Mouse (Mus musculus) kidney, embryonic 14.5 days (tissue): ENCODE data around the gene Cir1. TPM values are rescaled to one million over a fixed set of nuclear protein-coding genes. Genes with fewer than 3 reads are reported as not detected.

Experiments used
- ATAC-seq: fragments of 200-750 bp; cut with Nextera tagmentation; 2 replicates; pipeline ENCODE4 v1.8.0; 2017; ENCODE audit warnings: moderate number of reproducible peaks, mild to moderate bottlenecking, moderate TSS enrichment, moderate library complexity; ENCODE audit not compliant: low FRiP score, low TSS enrichment
- H3K27ac ChIP-seq: fragments of 300-500 bp; sonication (generic); 2 replicates; pipeline ENCODE4 v1.5.1; 2014; ENCODE audit warnings: low read depth, mild to moderate bottlenecking, low read length, moderate library complexity, mixed read lengths
- H3K27me3 ChIP-seq: fragments of 300-500 bp; sonication (generic); 2 replicates; pipeline ENCODE4 v1.6.1; 2014; ENCODE audit warnings: mild to moderate bottlenecking, low read length; ENCODE audit not compliant: control insufficient read depth, insufficient read depth
- H3K36me3 ChIP-seq: fragments of 300-500 bp; sonication (generic); 2 replicates; pipeline ENCODE4 v1.6.1; 2014; ENCODE audit warnings: low read length, mixed read lengths; ENCODE audit not compliant: control insufficient read depth, insufficient read depth
- H3K4me1 ChIP-seq: fragments of 300-500 bp; sonication (generic); 2 replicates; pipeline ENCODE4 v1.6.1; 2014; ENCODE audit warnings: low read length, mixed read lengths; ENCODE audit not compliant: control insufficient read depth, insufficient read depth
- H3K4me2 ChIP-seq: fragments of 300-500 bp; sonication (generic); replicated peaks from 2 replicates; pipeline ENCODE4 v1.6.1; 2014; ENCODE audit warnings: low read depth, mild to moderate bottlenecking, low read length
- H3K4me3 ChIP-seq: fragments of 300-500 bp; sonication (generic); 2 replicates; pipeline ENCODE4 v1.5.1; 2014; ENCODE audit warnings: mild to moderate bottlenecking, low read length
- H3K9ac ChIP-seq: fragments of 300-500 bp; sonication (generic); 2 replicates; pipeline ENCODE4 v1.6.1; 2014; ENCODE audit warnings: low read depth, mild to moderate bottlenecking, low read length, moderate library complexity
- H3K9me3 ChIP-seq: fragments of 300-500 bp; sonication (generic); 2 replicates; pipeline ENCODE4 v1.6.1; 2016; ENCODE audit warnings: low read length; ENCODE audit not compliant: control insufficient read depth
- WGBS: fragments of 180-500 bp; shearing (Covaris S2); extraction: QIAGEN DNeasy Blood & Tissue Kit; methylation state at CpG from one replicate; pipeline ENCODE4 v1.1.7; 2014; 5-methylcytosine and 5-hydroxymethylcytosine counted together
- polyA plus RNA-seq: library from polyadenylated mRNA; unstranded; fragments of >200 nt; fragmentation: Nextera tagmentation; extraction: Ambion mirVana; gene quantifications from 2 replicates; pipeline ENCODE4 v1.2.1, GENCODE M21; 2014

The Cir1 gene
- 24.1 and 31.8 TPM in 2 replicates for polyA plus RNA-seq

DNA sequence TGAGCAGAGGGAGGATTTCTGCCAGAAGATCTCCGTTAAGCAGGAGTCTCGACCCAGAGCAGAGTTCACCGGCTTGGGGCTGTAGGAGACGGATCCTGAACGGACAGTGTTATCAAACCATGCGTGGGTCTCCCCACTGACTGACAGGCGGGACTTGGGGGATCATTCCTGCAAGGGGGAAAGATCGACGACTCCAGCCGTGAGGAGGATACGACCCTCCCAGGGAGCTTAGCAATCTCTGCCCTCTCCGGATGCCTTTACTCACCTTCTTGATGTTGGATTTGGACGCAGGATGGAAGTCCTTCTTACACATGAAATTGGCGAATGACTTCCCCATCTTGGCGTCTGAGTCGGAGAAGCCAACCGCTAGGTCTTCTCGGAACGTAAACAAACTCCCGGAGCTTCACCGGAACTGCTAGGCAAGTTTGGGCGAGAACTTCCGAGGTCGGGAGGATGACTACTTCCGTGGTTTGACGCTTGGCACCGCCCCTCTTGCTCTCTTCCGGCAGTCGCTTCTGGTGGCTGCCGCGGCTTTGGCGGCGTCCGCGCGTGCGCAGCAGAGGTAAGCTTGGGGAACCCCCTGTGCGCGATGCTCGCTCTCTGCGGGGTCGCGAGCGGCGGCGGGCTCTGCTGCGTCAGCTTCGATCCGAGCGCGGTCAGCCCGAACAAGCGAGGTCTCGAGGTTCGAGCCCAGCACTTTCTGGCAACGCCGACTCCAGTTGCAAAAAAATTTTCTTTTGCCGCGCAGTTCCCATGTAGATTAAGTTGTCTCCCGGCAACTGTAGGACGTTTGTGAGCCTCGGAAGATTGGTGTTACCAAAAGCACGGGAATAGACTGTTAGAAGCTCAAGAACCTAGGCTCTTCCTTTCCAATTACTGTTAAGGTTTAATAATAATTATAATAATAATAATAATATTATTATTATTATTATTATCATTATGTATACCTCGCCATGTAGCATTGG lies at the start of gene Cir1, which contains the start of gene Scrn3:
Gene Cir1 (minus strand): TSS at position 550 of the 965 bp plus-strand sequence.
Gene Scrn3 (plus strand): TSS at position 450 of the 965 bp plus-strand sequence.
- under 1% methylated on average over 64 of the region's 64 CpGs for WGBS
- H3K9ac ChIP-seq: peak within 1 kb of the TSS; percentile 72
- peaks cover 21% of the 10 kb centered on the region for H3K36me3 ChIP-seq
- peak within 1 kb of the TSS; percentile 80; the same call in 1 of the 2 replicates for H3K27ac ChIP-seq
- H3K4me3 ChIP-seq: peak within 1 kb of the TSS; percentile 75
- peak within 1 kb of the TSS; percentile 76 for H3K4me2 ChIP-seq
- no peaks in the 10 kb centered on the region for H3K27me3 ChIP-seq
- ATAC-seq: peak; percentile 96
- peaks cover 6% of the 10 kb centered on the region; the same call in 1 of the 2 replicates for H3K4me1 ChIP-seq
- H3K9me3 ChIP-seq: no peaks in the 10 kb centered on the region

DNA sequence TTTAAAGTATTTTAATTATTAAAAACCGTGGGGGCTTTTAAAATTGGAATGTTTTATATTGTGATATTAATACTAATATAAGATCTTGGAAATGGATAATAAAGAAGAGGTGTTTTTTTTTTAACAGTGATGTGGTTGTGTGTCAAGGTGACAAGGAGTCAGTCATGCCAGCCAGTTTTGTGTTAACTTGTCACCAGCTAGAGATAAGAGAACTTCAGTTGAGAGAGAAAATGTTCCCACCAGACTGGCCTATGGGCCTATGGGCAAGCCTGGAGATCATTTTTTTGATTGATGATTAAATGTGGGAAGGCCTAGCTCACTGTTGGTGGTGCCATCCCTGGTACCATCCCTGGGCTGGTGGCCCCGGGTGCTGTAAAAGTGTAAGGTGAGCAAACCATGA lies 48.0 kb upstream of the Cir1 start:
- H3K4me3 ChIP-seq: no peak overlapping the region
- H3K4me2 ChIP-seq: no peak overlapping the region
- no peak overlapping the region for H3K27ac ChIP-seq
- H3K36me3 ChIP-seq: no peaks in the 10 kb centered on the region
- H3K9me3 ChIP-seq: no peaks in the 10 kb centered on the region
- no peaks in the 10 kb centered on the region for H3K27me3 ChIP-seq
- WGBS: 90% methylated on average over 2 of the region's 2 CpGs
- ATAC-seq: no peak
- H3K4me1 ChIP-seq: no peaks in the 10 kb centered on the region
- H3K9ac ChIP-seq: no peak overlapping the region

DNA sequence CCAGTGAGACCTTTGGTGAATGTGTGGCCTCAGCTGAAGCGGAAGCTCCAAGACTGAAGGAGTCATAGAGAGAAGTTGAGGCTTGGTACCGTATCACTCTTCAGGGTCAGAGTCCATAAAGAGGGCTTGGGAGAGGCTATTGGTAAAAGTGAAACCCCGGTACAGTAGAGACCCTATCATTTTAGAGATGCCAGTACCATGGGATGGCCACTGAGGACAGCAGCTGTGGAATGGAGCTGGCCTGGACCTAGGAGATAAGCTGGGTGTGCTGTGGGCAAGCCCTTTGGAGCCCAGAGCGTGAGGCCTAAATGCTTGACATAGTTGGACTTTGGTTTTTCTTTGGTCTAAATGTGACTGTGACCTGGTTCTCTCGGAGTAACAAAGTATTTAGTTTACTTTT lies 47.4 kb upstream of the Cir1 start:
- no peak for ATAC-seq
- WGBS: 92% methylated on average over 5 of the region's 5 CpGs
- H3K4me3 ChIP-seq: no peak overlapping the region

DNA sequence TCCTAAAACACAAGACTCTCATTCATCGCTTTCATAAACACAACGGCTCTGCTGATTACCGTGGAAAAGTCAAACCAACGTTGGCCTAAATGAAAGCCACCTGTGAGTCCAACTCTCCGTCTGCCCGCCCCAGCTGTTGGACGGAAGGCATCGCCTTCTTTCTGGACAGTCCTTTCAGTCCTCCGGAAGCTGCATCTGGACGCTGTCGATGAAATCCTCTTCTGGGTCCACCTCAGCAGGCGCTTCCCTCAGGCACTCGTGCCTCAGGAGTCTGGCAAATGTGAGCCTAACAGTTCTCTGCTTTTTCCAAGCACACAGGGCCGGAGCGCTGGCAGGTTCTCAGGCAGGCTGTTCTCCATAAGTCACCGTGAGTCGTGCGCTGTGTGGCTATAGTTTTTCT lies 44.5 kb upstream of the Cir1 start:
- H3K36me3 ChIP-seq: no peaks in the 10 kb centered on the region
- H3K27me3 ChIP-seq: no peaks in the 10 kb centered on the region
- no peak overlapping the region for H3K4me3 ChIP-seq
- H3K9ac ChIP-seq: no peak overlapping the region
- ATAC-seq: no peak
- no peak overlapping the region for H3K27ac ChIP-seq
- H3K4me1 ChIP-seq: no peaks in the 10 kb centered on the region
- no peak overlapping the region for H3K4me2 ChIP-seq
- no peaks in the 10 kb centered on the region for H3K9me3 ChIP-seq
- 81% methylated on average over 18 of the region's 18 CpGs for WGBS

More for the DNA sequence above, 47.4 kb upstream of the Cir1 start:
- Histone ChIP-seq H3K9me3 (no peaks in the 10 kb centered on the region), H3K4me1 (no peaks in the 10 kb centered on the region), H3K36me3 (no peaks in the 10 kb centered on the region), H3K27ac (no peak overlapping the region), H3K4me2 (no peak overlapping the region), H3K27me3 (no peaks in the 10 kb centered on the region), H3K9ac (no peak overlapping the region)

DNA sequence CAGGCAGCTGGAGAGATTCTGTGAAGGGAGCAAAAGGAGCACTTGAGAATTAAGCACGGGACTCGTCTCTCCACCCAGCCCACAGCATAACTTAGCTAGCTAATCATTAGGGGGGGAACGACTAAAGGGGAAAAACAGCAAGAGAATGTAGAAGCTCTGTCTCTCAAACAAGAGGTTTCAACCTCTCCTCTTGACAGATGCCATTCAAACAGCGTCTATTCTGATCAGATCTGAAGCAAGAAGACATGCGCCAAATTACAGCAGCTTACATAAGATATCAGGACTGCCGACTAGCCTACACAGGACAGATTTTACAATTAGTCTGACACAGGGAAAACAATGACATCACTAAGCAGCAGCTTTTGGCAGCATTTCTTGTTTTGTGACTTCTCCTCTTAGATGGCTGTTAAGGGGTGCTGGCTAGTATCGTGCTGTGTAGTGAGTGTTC lies 39.5 kb upstream of the Cir1 start:
- H3K36me3 ChIP-seq: no peaks in the 10 kb centered on the region
- no peaks in the 10 kb centered on the region for H3K27me3 ChIP-seq
- 0 out of 2 replicates have a peak overlapping the region, but pooled peaks have one; percentile 8 for H3K4me2 ChIP-seq
- H3K4me3 ChIP-seq: no peak overlapping the region
- no peaks in the 10 kb centered on the region for H3K9me3 ChIP-seq
- no peak overlapping the region for H3K9ac ChIP-seq
- WGBS: 50% methylated on average over 7 of the region's 7 CpGs
- ATAC-seq: no peak
- no peak overlapping the region for H3K27ac ChIP-seq
- no peaks in the 10 kb centered on the region for H3K4me1 ChIP-seq

DNA sequence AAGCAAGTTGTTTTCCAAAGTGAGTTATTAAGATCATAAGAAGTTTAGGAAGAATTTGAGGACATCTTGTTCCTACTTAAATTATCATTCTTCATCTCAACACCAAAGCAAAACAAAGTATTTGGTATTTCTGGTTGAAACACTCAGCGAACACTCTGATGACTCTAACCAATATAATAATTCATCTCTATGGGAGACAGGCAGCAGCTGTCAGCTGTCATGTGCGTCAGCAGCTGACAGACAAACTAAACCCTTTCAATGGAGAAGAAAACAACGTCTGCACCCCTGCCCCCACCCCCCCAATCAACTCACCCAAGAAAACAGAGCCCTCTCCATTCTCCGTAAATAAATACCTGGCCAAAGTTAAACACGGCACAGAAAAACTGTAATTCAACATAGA lies 39.0 kb upstream of the Cir1 start:
- Histone ChIP-seq H3K4me3 (no peak overlapping the region), H3K9me3 (no peaks in the 10 kb centered on the region), H3K27me3 (no peaks in the 10 kb centered on the region), H3K4me1 (no peaks in the 10 kb centered on the region), H3K36me3 (no peaks in the 10 kb centered on the region), H3K27ac (no peak overlapping the region), H3K9ac (no peak overlapping the region), H3K4me2 (0 out of 2 replicates have a peak overlapping the region, but pooled peaks have one; percentile 8)
- 29% methylated on average over 5 of the region's 5 CpGs for WGBS
- ATAC-seq: no peak

DNA sequence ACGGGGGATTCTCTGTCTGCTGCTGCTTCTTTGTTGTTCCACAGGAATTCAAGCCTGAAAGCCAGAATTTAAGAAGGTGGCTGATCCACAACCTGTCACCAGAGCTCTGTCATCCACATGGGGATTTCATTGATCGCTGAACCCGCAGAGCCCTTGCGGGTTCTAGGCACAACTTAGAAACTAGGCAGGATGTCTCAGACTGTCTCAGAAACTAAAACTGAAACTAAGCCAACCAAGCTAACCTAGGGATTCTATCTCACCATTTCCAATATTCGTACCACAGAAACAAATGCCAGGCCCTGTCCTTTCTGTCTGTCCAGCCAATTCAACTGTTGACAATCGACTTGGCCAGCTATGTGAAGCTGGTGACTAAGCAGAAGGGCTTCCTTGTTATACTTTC lies 35.7 kb upstream of the Cir1 start:
- Histone ChIP-seq H3K36me3 (no peaks in the 10 kb centered on the region), H3K27ac (no peak overlapping the region), H3K4me2 (no peak overlapping the region), H3K4me3 (no peak overlapping the region), H3K9me3 (no peaks in the 10 kb centered on the region), H3K9ac (no peak overlapping the region), H3K27me3 (no peaks in the 10 kb centered on the region), H3K4me1 (no peaks in the 10 kb centered on the region)
- WGBS: 80% methylated on average over 6 of the region's 6 CpGs
- ATAC-seq: no peak

DNA sequence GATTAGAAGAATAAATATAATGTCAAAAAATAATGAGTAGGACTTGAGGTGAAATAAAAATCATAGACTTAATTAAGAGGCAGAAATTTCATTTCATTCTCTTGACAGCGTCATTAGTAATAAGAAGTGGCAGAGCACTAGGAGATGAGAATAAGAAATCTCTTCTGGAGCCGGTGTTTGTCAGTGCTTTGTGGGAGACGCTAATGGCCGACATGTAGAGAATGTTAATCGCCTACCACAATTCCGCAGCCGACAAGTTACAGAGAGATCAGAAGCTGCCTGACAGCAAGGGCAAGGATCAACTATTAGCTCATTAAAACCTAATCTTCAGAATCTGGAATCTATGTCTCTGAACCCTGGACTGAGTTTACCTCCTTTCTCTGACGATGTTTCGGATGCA lies 35.3 kb upstream of the Cir1 start:
- Histone ChIP-seq H3K36me3 (no peaks in the 10 kb centered on the region), H3K27me3 (no peaks in the 10 kb centered on the region), H3K27ac (no peak overlapping the region), H3K9me3 (no peaks in the 10 kb centered on the region), H3K4me2 (no peak overlapping the region), H3K9ac (no peak overlapping the region), H3K4me1 (no peaks in the 10 kb centered on the region), H3K4me3 (no peak overlapping the region)
- ATAC-seq: no peak
- 61% methylated on average over 9 of the region's 9 CpGs for WGBS

DNA sequence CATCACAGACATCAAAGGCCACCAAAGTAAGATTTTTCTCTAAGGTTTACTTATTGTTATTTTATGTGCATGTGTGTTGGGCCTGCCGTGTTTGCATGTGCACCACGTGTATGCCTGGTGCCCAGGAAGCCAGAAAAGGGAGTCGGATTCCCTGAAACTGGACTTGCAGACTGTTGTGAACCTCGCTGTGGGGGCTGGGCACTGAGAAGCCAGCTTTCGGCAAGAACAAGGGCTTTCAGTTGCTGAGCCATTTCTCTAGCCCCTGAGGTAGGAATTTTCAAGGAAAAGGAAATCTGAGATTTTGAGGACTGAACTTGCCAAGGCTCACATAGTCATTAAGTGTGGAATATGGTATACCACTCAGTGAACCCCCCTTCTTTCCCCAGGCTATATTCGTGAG lies 34.6 kb upstream of the Cir1 start:
- no peak for ATAC-seq
- H3K9me3 ChIP-seq: no peaks in the 10 kb centered on the region
- H3K36me3 ChIP-seq: no peaks in the 10 kb centered on the region
- H3K27ac ChIP-seq: no peak overlapping the region
- no peak overlapping the region for H3K9ac ChIP-seq
- H3K4me2 ChIP-seq: no peak overlapping the region
- H3K4me1 ChIP-seq: no peaks in the 10 kb centered on the region
- 58% methylated on average over 6 of the region's 6 CpGs for WGBS
- no peak overlapping the region for H3K4me3 ChIP-seq
- H3K27me3 ChIP-seq: no peaks in the 10 kb centered on the region
